Mouse (Mus musculus) liver (tissue): ENCODE data around the gene Cc2d1a.

ENCODE experiments used
- DNase-seq: peaks from one replicate; pipeline ENCODE4 v3.0.0-alpha.2; 2020; ENCODE audit warnings: mixed read lengths

Gene Cc2d1a

DNA sequence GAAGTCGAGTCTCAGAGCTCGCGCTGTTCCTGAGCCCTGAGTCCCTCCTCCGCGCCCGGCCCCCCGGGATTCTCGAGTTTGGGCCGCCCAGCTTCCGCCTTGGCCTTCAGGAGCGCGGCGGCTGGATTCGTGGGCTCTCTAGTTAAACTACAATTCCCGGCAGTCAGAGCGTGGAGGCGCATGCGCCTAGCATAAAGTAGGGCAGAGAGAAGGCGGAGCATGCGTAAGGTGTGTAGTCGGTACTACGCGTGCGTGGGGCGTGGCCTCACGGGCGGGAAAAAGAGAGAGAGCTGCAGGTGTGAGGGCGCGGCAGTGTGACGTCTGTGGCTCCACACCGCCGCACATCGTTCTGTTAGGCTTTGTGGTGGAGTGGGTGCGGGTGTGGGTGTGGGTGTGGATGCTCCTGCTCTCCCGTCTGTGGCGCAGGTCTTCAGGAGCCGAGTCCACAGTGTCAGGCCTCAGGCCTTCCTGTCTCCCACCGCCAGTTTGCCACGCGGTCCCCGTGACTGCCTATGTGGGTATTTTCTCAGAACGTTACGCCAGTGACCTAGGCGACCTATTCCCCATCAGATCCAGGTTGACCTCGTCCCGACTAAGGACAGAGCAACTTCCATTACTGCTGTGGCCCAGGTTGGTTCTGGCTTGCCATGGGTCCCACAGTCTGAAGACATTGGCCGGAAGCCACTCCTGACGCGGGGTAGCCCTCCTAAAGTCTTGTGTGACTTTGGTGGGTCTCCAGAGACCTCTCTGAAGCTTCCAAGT, at the start of gene Cc2d1a, which contains the start of gene 4930432K21Rik:
Gene Cc2d1a (minus strand): TSS at position 168 of the 762 bp plus-strand sequence.
Gene 4930432K21Rik (plus strand): TSS at position 257 of the 762 bp plus-strand sequence.
- peak; percentile 94 for DNase-seq

DNA sequence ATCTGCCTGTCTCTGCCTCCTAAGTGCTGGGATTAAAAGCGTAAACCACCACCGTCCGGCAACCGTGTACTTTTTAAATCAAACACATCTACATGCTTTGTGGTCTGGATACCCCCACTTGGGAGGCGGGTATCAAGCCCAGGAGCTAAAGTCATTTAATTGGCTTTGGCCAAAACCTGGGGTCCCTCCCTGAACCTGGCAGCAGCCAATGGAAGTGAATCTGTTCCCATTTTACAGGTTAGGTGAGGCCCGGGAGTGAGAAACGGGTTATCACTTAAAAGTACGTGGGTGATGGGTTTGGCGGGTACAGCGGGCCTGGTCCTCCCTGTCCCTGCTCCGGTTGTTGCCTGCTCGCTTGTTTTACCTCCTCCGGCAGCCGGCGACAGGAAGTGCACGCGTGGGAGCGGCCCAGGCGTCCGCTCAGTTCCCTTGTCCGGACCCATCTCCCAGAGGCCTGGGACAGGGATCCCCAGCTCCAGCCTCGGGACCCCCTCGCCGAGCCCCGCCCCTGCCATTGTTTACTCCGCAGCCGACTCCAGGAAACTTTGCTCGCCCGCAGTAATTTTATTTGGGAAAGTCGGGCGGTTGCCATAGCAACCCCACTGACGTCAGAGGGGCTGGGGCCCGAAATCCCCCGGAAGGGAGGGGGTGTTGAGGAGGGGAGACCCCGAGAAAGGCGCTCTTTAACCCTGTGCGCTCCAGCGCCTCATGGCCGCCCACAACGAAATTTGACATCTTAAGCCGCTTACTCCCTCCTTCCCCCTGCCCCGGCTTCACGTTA, 49.6 kb upstream of the Cc2d1a start:
- peak; percentile 80 for DNase-seq

DNA sequence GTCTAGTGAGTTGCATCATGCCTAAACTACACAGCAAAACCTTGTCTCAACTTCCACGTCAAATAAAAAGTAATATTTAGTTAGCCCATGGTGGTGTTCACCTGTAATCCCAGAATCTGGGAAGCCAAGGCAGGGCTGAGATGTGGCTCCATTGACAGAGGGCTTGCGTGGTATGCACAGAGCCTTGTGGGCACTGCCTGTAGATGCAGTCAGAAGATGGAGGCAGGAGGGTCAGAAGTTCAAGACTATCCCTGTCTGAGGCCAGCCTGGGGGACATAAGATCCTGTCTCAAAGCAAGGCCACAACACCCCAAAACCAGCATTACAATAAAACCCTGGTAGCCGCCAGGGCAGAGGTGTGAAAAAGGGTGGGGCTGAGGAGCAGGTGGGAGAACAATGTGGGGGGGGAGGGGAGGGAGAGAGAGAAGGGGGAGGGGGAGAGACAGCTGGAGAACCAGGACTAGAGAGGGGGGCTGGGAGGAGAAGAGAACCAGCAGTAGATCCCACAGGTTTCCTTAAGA, 46.5 kb upstream of the Cc2d1a start:
- DNase-seq: no peak

DNA sequence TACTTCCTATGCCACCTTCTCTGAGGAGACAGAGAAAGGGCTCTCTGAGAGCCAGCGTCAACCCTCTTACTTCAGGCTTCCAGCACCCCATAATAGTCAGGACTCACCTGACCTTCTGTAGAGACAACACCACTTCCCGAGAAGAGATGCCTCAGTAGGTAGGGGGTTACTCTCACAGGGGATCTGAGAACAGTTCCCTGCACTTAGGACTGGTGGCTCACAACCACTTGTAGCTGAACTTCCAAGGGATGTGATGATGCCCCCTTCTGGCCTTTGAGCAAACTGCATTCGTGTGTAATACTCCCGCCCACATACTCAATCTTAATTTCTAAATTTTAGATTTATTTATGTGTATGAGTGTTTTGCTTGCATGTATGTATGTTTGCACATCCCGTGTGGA, 45.8 kb upstream of the Cc2d1a start:
- peak; percentile 51 for DNase-seq

DNA sequence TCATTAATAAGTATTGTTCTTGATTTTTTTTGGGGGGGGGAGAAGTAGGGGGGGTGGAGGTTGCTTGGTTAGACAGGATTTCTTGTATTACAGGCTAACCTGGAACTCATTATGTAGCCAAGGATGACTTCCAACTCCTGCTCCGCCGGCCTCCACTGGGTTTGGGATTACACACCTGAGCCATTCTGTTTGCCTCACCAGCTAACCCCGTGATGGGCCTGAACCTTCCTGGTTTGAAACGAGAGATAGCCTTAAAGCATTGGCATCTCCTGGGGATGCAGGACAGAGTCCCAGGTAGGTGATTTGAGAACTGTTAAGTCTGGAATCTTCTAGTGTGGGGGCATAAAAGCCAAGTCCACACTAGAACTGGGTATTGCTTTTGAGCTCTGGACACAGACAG, 45.4 kb upstream of the Cc2d1a start:
- DNase-seq: no peak

DNA sequence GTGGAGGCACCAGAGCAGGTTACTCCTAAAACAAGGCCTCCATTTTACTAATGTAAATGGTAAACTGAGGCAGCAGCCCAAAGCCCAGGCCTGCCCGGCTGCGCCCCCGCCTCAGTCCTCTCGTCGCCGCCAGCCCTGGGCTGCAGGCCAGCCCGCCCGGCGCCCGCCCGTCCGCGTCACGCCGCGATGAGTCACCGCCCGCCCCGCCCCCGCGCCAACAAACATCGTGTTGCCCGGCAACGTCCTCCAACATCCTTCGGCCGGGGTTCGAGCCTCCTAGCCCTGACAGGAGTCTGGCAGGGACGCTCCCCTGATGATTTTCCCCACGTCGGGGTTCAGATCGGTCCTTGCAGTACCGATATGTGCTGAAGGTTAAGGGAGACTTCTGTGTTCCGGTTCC, 44.8 kb upstream of the Cc2d1a start:
- peak; percentile 89 for DNase-seq

DNA sequence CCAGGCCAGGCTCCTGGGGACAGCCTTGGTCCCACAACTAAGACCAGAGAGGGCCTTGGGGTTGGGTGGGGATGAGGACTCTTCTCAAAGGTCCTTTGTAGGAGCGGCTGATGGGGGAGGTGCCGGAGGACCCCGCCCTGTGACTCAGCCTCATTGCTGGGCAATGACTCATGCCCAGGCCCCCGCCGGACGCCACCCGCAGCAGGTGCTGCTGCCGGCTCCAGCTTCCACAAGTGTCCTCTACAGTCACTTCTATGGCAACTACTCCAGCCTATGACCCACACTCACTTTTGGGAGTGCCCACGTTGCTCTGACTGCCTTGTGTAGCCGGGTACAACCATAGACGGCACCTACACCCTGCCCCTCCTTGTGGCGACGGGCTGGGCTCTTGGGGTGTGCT, 44.3 kb upstream of the Cc2d1a start:
- DNase-seq: peak; percentile 89

DNA sequence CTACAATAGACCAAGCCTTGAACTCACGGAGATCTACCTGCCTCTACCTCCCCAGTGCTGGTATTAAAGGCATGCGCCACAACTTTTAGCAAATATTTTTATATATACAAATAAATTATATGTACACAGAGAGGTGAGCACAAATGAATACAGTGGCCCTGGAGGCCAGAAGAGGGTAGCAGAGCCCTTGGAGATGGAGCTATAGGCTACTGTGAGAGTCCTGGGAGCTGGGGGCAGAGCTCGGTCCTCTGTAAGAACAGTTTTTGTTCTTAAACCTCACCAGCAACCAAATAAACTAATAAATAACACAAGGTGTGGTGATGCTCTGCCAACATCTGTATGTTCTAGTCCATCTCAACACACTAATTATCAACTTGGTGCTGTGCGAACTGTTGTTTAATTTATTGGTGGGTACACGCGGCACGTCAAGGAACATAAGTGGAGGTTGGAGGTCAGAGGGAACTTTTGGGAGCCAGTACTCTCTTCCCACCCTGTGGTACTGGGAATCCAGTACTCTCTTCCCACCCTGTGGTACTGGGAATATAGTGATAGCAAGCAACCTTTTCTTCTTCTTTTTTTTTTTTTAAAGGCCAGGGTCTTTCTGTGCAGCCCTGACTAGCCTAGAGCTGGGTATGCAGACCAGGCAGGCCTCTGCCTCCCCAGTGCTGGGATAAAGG, 42.6 kb upstream of the Cc2d1a start:
- no peak for DNase-seq

DNA sequence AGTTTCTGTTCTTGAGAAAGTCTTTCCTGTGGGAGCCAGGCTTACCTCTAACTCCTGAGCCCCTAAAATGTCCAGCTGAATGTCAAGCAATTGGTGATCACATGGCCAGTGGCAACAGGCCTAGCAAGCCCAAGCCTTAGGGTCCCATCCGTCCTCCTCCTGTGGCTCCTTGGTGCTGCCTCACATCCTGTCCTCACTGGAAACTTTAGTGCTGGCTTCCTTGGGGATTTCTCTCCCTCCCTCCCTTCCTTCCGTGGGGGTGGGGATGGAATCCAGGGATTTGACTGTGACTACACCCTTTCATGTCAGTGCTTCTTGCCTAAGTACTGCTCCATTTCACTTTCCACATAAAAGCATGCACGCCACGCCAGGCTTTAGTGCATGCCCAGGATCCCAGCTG, 41.9 kb upstream of the Cc2d1a start:
- DNase-seq: no peak

DNA sequence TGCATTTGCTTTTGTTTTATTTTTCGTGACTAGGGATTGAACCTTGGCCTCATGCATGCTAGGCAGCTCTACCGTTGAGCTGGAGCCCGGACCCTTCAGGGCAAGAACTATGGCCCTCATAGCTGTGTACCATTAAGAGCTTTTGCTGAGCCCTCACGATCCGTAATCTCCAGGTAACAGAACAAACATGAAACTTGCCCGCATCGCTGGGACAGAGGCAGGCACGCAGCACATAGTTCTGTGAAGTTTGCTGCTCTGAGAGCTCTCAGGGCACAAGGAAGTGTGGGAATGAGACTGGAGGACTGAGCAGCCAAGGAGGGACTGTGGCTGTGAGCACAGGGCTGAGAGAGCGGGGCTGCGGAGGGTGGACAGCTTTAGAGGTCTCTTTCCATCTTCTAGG, 40.9 kb upstream of the Cc2d1a start:
- no peak for DNase-seq

DNA sequence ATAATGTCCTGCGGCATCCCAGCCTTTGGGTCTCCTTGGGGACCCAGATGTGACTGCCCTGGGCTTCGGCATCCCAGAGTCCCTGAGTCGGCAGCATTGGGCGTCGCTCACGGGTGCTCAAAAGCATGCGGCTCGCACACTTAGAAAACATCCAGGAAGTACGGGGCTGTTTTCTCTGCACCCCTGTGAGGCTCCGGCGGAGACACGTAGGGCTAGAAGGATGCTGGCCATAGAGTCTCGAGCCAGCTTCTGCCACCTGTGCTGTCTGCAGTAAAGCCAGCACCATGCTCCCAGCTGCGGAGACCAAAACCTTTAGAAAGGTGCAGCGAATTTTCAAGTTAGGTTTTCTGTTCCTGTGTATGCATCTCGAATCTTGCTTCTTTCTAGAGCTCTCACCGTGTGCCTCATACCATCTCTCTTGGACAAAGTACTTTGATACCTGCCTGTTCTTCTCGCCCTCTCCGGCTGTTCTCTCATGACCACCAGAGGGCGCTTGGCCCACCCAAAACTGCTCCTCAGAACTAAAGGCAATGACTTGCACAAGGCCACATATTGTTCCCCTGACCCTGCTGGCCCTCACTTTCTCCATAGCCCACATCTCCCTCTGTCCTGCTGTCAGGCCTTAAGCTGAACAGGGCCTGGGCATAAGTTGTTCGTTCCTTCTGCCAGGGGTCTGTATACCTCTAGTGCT, 39.5 kb upstream of the Cc2d1a start:
- peak; percentile 84 for DNase-seq

DNA sequence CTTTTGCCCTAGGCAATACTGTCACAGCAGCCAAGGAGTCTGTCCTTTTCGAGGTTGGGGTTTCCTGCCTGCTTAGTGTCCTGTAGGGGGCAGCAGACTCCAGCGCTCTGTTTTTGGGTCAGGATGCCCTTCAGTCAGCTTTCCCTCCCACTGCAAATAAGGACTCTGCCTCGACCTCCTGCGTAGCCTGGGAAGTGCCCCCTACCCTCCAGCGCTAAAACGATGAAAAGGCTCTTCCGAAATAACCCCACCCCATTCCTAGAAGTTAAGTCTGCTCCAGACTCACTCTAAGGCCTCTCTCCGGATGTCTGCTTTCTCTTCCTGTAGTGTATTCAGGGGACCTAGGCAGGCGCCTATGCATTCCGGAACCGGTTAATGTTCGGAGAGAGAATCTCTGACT, 38.8 kb upstream of the Cc2d1a start:
- peak; percentile 72 for DNase-seq

DNA sequence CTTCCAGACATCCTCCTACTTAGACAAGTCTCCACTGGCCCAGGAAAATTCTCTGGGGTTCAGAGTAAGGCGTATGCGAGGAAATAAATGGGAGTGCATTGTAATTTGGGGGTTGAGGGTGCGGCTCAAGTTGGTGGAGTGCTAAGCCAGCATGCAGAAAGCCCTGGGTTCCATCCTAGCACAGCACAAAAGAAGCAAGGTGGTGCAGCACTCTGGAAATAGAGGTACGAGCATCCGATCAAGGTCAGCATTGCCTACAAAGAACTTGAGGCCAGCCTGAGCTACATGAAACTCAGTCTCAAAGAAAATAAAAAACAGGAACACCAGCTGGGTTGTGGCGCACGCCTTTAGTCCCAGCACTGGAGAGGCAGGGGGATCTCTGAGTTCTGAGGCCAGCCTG, 37.4 kb upstream of the Cc2d1a start, which contains the start of gene Nanos3:
Gene Nanos3 (minus strand): TSS at position 101 of the 400 bp plus-strand sequence.
- DNase-seq: no peak

DNA sequence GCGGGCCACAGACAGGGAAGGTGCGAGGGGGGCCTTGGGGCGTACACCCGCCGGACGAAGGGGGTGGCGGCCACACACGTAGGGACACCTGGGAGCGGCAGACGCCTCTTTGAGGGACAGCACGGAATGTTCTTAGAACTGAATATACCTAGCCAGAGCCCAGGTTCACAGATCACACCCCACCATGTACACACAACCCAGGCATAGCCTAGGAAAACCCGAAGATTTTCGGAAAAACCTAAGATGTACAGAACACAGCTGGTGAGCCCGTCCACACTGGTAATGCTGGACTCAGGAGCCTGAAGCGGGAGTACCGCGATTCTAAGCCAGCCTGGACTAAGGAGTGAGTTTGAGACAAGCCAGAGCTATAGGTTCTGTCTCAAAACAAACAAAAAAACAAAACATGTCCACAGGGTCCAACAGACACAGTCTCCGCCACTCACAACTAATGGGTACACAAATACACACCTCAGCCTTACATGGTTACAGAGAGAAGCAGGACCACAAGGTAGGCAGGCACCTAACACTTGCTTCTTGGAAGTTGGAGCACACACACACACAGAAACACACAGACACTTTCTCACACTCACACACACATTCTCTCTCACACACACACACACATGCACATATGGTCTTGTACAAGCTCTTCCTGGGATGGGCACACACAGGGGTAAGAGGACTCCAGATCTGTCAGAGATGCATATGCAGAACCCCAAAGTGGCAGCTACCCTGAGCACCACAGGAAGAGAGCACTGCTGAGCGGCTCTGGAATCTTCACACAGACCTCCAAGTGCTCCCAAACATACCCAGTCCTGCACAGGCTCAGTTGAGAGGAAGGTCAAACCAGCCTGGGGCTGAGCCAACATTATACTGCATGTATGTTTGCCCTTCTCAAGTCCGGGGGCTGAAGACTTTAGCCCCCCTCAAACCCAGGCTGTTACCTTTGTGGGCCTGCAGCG, 36.6 kb upstream of the Cc2d1a start:
- no peak for DNase-seq

DNA sequence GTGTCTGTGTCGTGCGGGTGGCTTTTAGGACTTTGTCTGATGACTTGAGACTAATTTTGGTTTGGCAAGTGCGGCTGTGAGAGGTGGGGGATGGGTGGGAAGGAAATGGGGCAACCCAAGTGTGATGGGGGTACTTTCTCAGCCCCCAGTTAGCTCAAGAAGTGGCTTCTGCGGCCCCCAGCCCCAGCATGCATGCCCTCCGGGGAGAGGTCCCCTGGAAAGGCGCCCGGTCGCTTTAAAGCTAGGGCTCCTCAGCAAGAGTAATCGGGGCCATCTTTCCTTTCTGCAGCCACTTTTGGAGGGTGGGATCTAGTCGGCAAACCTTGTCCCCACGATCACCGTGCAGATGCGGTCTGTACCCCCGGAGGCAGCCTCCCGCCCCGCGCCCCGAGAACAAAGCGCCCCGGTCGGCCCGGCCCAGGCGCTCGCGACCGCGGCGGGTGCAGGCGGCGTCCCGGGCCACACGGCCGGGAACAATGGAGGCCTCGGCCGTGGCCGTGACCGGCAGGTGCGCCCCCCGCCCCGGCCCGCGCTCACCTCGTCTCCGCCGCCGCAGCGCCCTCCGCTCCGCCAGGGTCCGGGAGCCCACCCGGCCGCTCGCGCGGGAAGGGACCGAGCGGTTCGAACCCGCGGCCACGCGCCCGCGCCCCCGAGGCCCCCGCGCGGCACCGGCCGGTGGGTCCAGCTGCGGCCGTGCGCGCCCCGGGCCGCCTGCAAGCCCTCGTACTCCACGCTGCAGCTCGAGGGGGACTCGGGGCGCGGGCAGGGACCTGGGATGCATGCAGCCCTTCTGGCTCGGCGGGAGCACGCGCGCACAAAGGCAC, 35.7 kb upstream of the Cc2d1a start:
- DNase-seq: peak; percentile 17

DNA sequence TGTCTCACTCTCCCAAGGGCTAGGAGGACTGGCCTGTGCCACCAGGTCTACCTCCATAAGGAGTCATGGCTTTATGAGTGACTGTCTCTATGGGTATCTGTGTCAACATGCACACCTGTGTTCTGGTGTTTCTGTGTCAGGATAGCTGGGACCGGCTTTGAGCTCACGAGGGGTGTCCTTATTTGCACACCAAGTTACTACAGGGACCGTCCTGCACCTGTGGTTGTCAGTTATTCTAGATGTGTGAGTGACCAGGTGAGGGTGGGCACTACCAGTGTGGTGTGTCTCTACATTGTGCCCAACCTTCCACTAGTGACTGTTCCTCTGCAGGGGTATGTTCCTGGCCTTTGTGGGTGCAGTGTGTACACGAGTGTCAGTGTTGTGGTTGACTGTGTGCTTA, 35.1 kb upstream of the Cc2d1a start:
- DNase-seq: no peak

DNA sequence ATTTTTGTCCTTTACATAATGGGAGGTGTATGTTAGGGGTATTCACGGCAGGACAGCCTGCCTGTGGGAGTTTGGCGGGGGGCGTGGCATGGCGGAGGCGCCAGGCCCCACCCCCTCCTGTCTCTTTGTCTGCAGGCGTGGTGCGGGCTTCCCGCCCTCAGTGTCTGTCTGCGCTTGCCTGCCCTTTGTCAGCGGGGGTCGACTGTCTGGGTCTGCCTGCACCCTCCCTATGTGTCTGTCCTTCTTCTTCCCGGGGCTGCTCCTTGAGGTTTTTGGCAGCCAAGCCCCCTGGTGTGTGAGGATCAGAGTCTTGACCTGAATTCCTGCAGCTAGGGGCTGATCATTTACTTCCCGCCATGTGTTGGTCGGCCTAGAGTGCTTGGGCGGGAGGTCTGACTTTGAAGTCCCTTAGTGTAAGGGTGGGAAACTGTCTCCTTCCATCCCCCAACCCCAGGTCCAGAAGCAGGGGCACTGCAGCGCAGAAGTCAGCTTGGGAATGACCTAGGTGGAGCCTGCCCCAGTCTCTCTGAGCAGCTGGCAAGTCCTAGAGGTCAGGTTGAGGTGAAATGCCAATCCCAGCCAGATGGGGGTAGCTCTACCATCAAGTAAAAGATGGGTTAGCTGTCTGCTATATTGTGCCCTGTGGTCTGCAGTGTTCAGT, 32.9 kb upstream of the Cc2d1a start:
- peak; percentile 72 for DNase-seq

DNA sequence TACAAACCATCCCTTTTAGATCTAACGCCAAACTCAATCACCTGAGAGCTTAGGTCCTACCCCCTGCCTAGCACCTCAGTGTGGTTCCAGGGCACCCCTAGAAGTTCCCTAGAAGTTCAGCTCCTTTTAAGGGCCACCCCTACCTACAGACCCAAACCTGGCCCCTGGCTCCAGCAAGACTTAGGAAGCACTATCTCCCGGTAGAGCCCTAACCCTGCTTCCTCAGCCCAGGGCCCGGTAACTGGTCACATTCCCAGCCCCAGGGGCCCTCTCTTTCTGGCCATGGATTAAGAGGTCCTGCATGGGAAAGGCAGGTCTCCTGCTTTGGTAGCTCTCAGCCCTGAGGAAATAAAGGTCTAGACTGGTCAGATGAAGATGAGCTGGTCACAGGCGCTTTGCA, 32.2 kb upstream of the Cc2d1a start:
- DNase-seq: no peak

DNA sequence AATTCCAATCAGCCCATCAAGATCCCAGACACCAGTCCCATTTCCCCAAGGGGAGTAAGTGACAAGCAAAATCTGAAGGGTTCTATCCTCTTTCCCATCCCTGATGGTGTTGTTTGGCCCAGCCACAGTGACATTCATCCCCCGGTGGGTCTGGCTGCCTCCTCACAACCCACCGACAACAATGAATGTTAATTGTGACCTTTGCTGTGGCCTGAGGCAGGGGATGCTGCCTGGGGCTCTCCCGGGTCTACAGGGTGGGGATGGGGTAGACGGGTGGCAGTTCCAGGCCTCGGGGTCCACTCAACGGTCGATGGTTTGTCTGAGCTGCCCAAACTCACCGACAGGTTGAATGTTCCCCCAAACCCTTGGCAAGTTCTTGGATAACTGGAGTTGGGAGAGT, 30.9 kb upstream of the Cc2d1a start:
- DNase-seq: no peak

DNA sequence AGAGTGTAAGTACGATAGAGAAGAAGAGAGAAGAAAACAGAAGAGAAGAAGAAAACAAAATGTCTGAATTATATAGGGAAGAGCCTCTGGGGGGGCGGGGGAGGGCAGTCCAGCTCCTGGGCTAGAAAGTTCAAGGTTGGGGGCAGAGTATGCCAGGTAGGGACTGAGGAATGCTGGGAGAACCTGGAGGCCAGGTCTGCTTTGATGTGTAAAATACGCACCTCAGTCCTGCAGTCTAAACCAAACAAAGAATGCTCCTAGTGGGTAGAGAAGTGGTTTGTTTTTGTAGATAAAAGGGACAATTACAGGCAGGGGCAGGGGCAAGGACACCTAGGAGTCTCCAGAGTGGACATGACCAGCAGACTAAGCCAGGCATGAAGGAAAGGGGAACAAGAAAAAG, 29.7 kb upstream of the Cc2d1a start:
- DNase-seq: no peak
